Mouse (Mus musculus) hindbrain, embryonic 16.5 days (tissue): ENCODE results near the gene Podn. TPM values are rescaled to one million over a fixed set of nuclear protein-coding genes. Genes with fewer than 3 reads are reported as not detected.

ENCODE experiments used
- ATAC-seq: fragments of 200-750 bp; cut with Nextera tagmentation; 2 replicates; pipeline ENCODE4 v1.8.0; 2017; ENCODE audit warnings: moderate TSS enrichment, moderate library complexity
- H3K27ac ChIP-seq: fragments of 300-500 bp; sonication (generic); 2 replicates; pipeline ENCODE4 v1.5.1; 2014; ENCODE audit warnings: low read depth, mild to moderate bottlenecking, control low read depth, low read length, moderate library complexity
- H3K27me3 ChIP-seq: fragments of 300-500 bp; sonication (generic); replicated peaks from 2 replicates; pipeline ENCODE4 v1.6.1; 2014; ENCODE audit warnings: low read length; ENCODE audit not compliant: control insufficient read depth, insufficient read depth
- H3K36me3 ChIP-seq: fragments of 300-500 bp; sonication (generic); 2 replicates; pipeline ENCODE4 v1.6.1; 2014; ENCODE audit warnings: mild to moderate bottlenecking, low read length, moderate library complexity, mixed read lengths; ENCODE audit not compliant: control insufficient read depth, insufficient read depth
- H3K4me1 ChIP-seq: fragments of 300-500 bp; sonication (generic); 2 replicates; pipeline ENCODE4 v1.6.1; 2014; ENCODE audit warnings: low read depth, low read length; ENCODE audit not compliant: control insufficient read depth, insufficient read depth
- H3K4me2 ChIP-seq: fragments of 300-500 bp; sonication (generic); 2 replicates; pipeline ENCODE4 v1.6.1; 2014; ENCODE audit warnings: mild to moderate bottlenecking, low read length, control low read depth, moderate library complexity
- H3K4me3 ChIP-seq: fragments of 300-500 bp; sonication (generic); 2 replicates; pipeline ENCODE4 v1.5.1; 2014; ENCODE audit warnings: mild to moderate bottlenecking, low read length, control low read depth, moderate library complexity
- H3K9ac ChIP-seq: fragments of 300-500 bp; sonication (generic); 2 replicates; pipeline ENCODE4 v1.6.1; 2014; ENCODE audit warnings: low read depth, mild to moderate bottlenecking, control low read depth, low read length, moderate library complexity
- H3K9me3 ChIP-seq: fragments of 300-500 bp; sonication (generic); 2 replicates; pipeline ENCODE4 v1.6.1; 2014; ENCODE audit warnings: mild to moderate bottlenecking, low read length, moderate library complexity; ENCODE audit not compliant: control insufficient read depth
- WGBS: fragments of 180-500 bp; shearing (Covaris S2); extraction: QIAGEN DNeasy Blood & Tissue Kit; methylation state at CpG from one replicate; pipeline ENCODE4 v1.1.7; 2014; 5-methylcytosine and 5-hydroxymethylcytosine counted together
- polyA plus RNA-seq: library from polyadenylated mRNA; unstranded; fragments of >200 nt; fragmentation: Nextera tagmentation; extraction: Ambion mirVana; gene quantifications from 2 replicates; pipeline ENCODE4 v1.2.1, GENCODE M21; 2015

Podn gene
- polyA plus RNA-seq, 1 experiment from 2014 or later, result 0.29 TPM

- H3K9ac ChIP-seq, result no peak overlapping the region
- no peak overlapping the region for H3K4me2 ChIP-seq
- ATAC-seq, result no peak
- H3K4me1 ChIP-seq, result no peaks in the 10 kb centered on the region
- no peaks in the 10 kb centered on the region for H3K27me3 ChIP-seq
- H3K9me3 ChIP-seq, result no peaks in the 10 kb centered on the region
- no peak overlapping the region for H3K27ac ChIP-seq
- 89% methylated on average over 1 of the region's 1 CpGs for WGBS
- H3K4me3 ChIP-seq, result no peak overlapping the region
- H3K36me3 ChIP-seq, result no peaks in the 10 kb centered on the region
Measured at GRCm38 (mm10) chr4:108124104-108124503, 27.9 kb upstream of the Podn start.

- peak overlapping the region; percentile 66 for H3K4me3 ChIP-seq
- no peaks in the 10 kb centered on the region for H3K36me3 ChIP-seq
- WGBS, result 11% methylated on average over 43 of the region's 45 CpGs
Measured at GRCm38 (mm10) chr4:108117924-108118876, 22.0 kb upstream of the Podn start.

GRCm38 (mm10) chr4:108117488-108117887 lies 21.2 kb upstream of the Podn start:
- 94% methylated on average over 8 of the region's 8 CpGs for WGBS
- no peak for ATAC-seq
- H3K27me3 ChIP-seq, result no peaks in the 10 kb centered on the region
- no peak overlapping the region for H3K4me3 ChIP-seq
- H3K9me3 ChIP-seq, result no peaks in the 10 kb centered on the region
- no peak overlapping the region for H3K9ac ChIP-seq
- H3K27ac ChIP-seq, result no peak overlapping the region
- no peaks in the 10 kb centered on the region for H3K36me3 ChIP-seq
- no peaks in the 10 kb centered on the region for H3K4me1 ChIP-seq
- peak overlapping the region; percentile 68; the same call in 1 of the 2 replicates for H3K4me2 ChIP-seq

More at GRCm38 (mm10) chr4:108117924-108118876, 22.0 kb upstream of the Podn start:
- Histone ChIP-seq H3K27ac (peak overlapping the region; percentile 71), H3K4me2 (peak overlapping the region; percentile 68), H3K9me3 (no peaks in the 10 kb centered on the region), H3K9ac (peak overlapping the region; percentile 76), H3K27me3 (no peaks in the 10 kb centered on the region), H3K4me1 (no peaks in the 10 kb centered on the region)
- peak; percentile 97 for ATAC-seq

GRCm38 (mm10) chr4:108116466-108116865 lies 20.2 kb upstream of the Podn start:
- Histone ChIP-seq H3K36me3 (peaks cover 2% of the 10 kb centered on the region; the same call in 1 of the 2 replicates), H3K4me3 (no peak overlapping the region), H3K4me1 (no peaks in the 10 kb centered on the region), H3K9me3 (no peaks in the 10 kb centered on the region), H3K27ac (no peak overlapping the region), H3K4me2 (no peak overlapping the region), H3K9ac (no peak overlapping the region), H3K27me3 (no peaks in the 10 kb centered on the region)
- no peak for ATAC-seq
- WGBS, result 88% methylated on average over 2 of the region's 2 CpGs

GRCm38 (mm10) chr4:108110706-108111105 lies 14.5 kb upstream of the Podn start:
- H3K9me3 ChIP-seq, result no peaks in the 10 kb centered on the region
- H3K9ac ChIP-seq, result no peak overlapping the region
- H3K4me3 ChIP-seq, result no peak overlapping the region
- H3K27me3 ChIP-seq, result no peaks in the 10 kb centered on the region
- H3K27ac ChIP-seq, result no peak overlapping the region
- WGBS, result 80% methylated on average over 2 of the region's 2 CpGs
- ATAC-seq, result no peak
- no peak overlapping the region for H3K4me2 ChIP-seq
- H3K4me1 ChIP-seq, result no peaks in the 10 kb centered on the region
- H3K36me3 ChIP-seq, result peaks cover 2% of the 10 kb centered on the region; the same call in 1 of the 2 replicates

GRCm38 (mm10) chr4:108109728-108110127 lies 13.5 kb upstream of the Podn start:
- H3K4me1 ChIP-seq, result no peaks in the 10 kb centered on the region
- WGBS, result 91% methylated on average over 7 of the region's 7 CpGs
- no peak overlapping the region for H3K4me3 ChIP-seq
- no peak for ATAC-seq
- no peak overlapping the region for H3K27ac ChIP-seq
- H3K27me3 ChIP-seq, result no peaks in the 10 kb centered on the region
- H3K9ac ChIP-seq, result no peak overlapping the region
- peaks cover 2% of the 10 kb centered on the region; the same call in 1 of the 2 replicates for H3K36me3 ChIP-seq
- no peak overlapping the region for H3K4me2 ChIP-seq
- no peaks in the 10 kb centered on the region for H3K9me3 ChIP-seq

GRCm38 (mm10) chr4:108092741-108093397 lies 3.4 kb downstream of the Podn start:
- H3K27ac ChIP-seq, result no peak overlapping the region
- WGBS, result 82% methylated on average over 6 of the region's 6 CpGs
- ATAC-seq, result no peak

GRCm38 (mm10) chr4:108083993-108084392 lies 12.3 kb downstream of the Podn start:
- no peak overlapping the region for H3K4me3 ChIP-seq
- H3K9me3 ChIP-seq, result no peaks in the 10 kb centered on the region
- no peaks in the 10 kb centered on the region for H3K27me3 ChIP-seq
- no peak for ATAC-seq
- WGBS, result 90% methylated on average over 2 of the region's 2 CpGs
- H3K4me2 ChIP-seq, result no peak overlapping the region
- H3K36me3 ChIP-seq, result no peaks in the 10 kb centered on the region
- no peak overlapping the region for H3K27ac ChIP-seq
- H3K9ac ChIP-seq, result no peak overlapping the region
- no peaks in the 10 kb centered on the region for H3K4me1 ChIP-seq

More at GRCm38 (mm10) chr4:108092741-108093397, 3.4 kb downstream of the Podn start:
- H3K9me3 ChIP-seq, result no peaks in the 10 kb centered on the region
- H3K4me3 ChIP-seq, result no peak overlapping the region
- no peaks in the 10 kb centered on the region; the same call in 1 of the 2 replicates for H3K36me3 ChIP-seq
- no peaks in the 10 kb centered on the region for H3K4me1 ChIP-seq
- H3K4me2 ChIP-seq, result no peak overlapping the region
- H3K27me3 ChIP-seq, result no peaks in the 10 kb centered on the region
- no peak overlapping the region for H3K9ac ChIP-seq
